Mouse (Mus musculus) yolk sac, embryonic 10.5 days (tissue): ENCODE data around the gene Mrpl27.
A peak's percentile ranks its signal among the peaks of the same experiment; 100 is the strongest.
"Not testable (repeated sequence)": the region's sequence is repeated elsewhere in the genome, so short reads cannot be mapped to it uniquely, and the experiment has no call there.

Source experiments
- DNase-seq: peaks from one replicate; pipeline ENCODE4 v3.0.0-alpha.2; 2017; ENCODE audit warnings: low spot score

Gene Mrpl27

GRCm38 (mm10) chr11:94653663-94654436 lies at the start of gene Mrpl27, which contains the start of gene Eme1:
Gene Mrpl27, plus strand, starts transcription at chr11:94653767.
Gene Eme1, minus strand, starts transcription at chr11:94653964.
- DNase-seq, result peak; percentile 91

GRCm38 (mm10) chr11:94610744-94611740 lies 42.5 kb upstream of the Mrpl27 start:
- DNase-seq, result no peak

GRCm38 (mm10) chr11:94614603-94615002 lies 39.0 kb upstream of the Mrpl27 start:
- DNase-seq, result no peak

- no peak for DNase-seq
These were observed 38.1 kb upstream of the Mrpl27 start for GRCm38 (mm10) chr11:94615494-94615893.

- no peak for DNase-seq
These were observed 35.9 kb upstream of the Mrpl27 start for GRCm38 (mm10) chr11:94617646-94618045.

- no peak for DNase-seq
These were observed 32.7 kb upstream of the Mrpl27 start for GRCm38 (mm10) chr11:94620766-94621457.

- no peak for DNase-seq
These were observed 32.1 kb upstream of the Mrpl27 start for GRCm38 (mm10) chr11:94621458-94621852.

GRCm38 (mm10) chr11:94622162-94622561 lies 31.4 kb upstream of the Mrpl27 start:
- no peak for DNase-seq

- DNase-seq, result peak; percentile 94
These were observed 24.2 kb upstream of the Mrpl27 start, which contains the start of gene Lrrc59 for GRCm38 (mm10) chr11:94629199-94629883. Gene Lrrc59, plus strand, starts transcription at chr11:94629767.

GRCm38 (mm10) chr11:94629884-94630198 lies 23.7 kb upstream of the Mrpl27 start:
- no peak for DNase-seq

GRCm38 (mm10) chr11:94630199-94631011 lies 23.2 kb upstream of the Mrpl27 start:
- DNase-seq, result no peak

GRCm38 (mm10) chr11:94631969-94632368 lies 21.6 kb upstream of the Mrpl27 start:
- no peak for DNase-seq

GRCm38 (mm10) chr11:94632988-94633387 lies 20.6 kb upstream of the Mrpl27 start:
- DNase-seq, result peak; percentile 72

GRCm38 (mm10) chr11:94634431-94634830 lies 19.1 kb upstream of the Mrpl27 start:
- DNase-seq, result no peak

GRCm38 (mm10) chr11:94644461-94645219 lies 8.9 kb upstream of the Mrpl27 start:
- DNase-seq, result no peak

- no peak for DNase-seq
These were observed 7.1 kb upstream of the Mrpl27 start for GRCm38 (mm10) chr11:94646457-94646856.

- not testable (repeated sequence) for DNase-seq
These were observed 2.3 kb upstream of the Mrpl27 start for GRCm38 (mm10) chr11:94651241-94651640.

- no peak for DNase-seq
These were observed 594 bp upstream of the Mrpl27 start for GRCm38 (mm10) chr11:94652973-94653372.

- DNase-seq, result peak; percentile 72
These were observed 7.8 kb downstream of the Mrpl27 start for GRCm38 (mm10) chr11:94661344-94661743.

- no peak for DNase-seq
These were observed 11.7 kb downstream of the Mrpl27 start for GRCm38 (mm10) chr11:94665281-94665680.
